Mouse (Mus musculus) bone marrow, adult 2 months (tissue): ENCODE results near the gene Nr1h5.

ENCODE experiments used
- CTCF ChIP-seq: fragments of 200-500 bp; IDR thresholded peaks from 2 replicates; pipeline ENCODE4 v1.5.1; 2011; ENCODE audit warnings: low read length, control low read depth; ENCODE audit not compliant: control insufficient read depth, insufficient read depth
- POLR2A ChIP-seq: fragments of 200-500 bp; IDR thresholded peaks from 2 replicates; pipeline ENCODE4 v1.6.1; 2011; ENCODE audit warnings: low read depth, mild to moderate bottlenecking, control low read depth, low read length, borderline replicate concordance; ENCODE audit not compliant: control insufficient read depth

- no peak for TF ChIP-seq CTCF
- TF ChIP-seq POLR2A = no peak
These were observed 17.6 kb downstream of the Nr1h5 start for GRCm38 (mm10) chr3:102946312-102946711.
